Mouse (Mus musculus): Measurements from ENCODE around the gene Syt11. TPM values are rescaled to one million over a fixed set of nuclear protein-coding genes. Genes with fewer than 3 reads are reported as not detected.

Syt11 gene
- polyA plus RNA-seq, 1 experiment from 2014 or later = 200 TPM

Other genes with a start within 250 kb of the Syt11 start
- gene Mex3a, start 242.8 kb downstream of the Syt11 start, polyA plus RNA-seq (2016; fragmentation: Nextera tagmentation; extraction: Ambion mirVana) = 51.0 and 53.2 TPM in 2 replicates
- gene Rab25, start 226.9 kb downstream of the Syt11 start, polyA plus RNA-seq (2016; fragmentation: Nextera tagmentation; extraction: Ambion mirVana) = 0.82 and 1.2 TPM in 2 replicates
- 137 and 138 TPM in 2 replicates for gene Lamtor2, start 222.1 kb downstream of the Syt11 start, polyA plus RNA-seq (2016; fragmentation: Nextera tagmentation; extraction: Ambion mirVana)
- 64.1 and 64.4 TPM in 2 replicates for gene Ubqln4, start 221.4 kb downstream of the Syt11 start, polyA plus RNA-seq (2016; fragmentation: Nextera tagmentation; extraction: Ambion mirVana)
- 118 and 135 TPM in 2 replicates for gene Ssr2, start 199.3 kb downstream of the Syt11 start, polyA plus RNA-seq (2016; fragmentation: Nextera tagmentation; extraction: Ambion mirVana)
- gene Arhgef2, start 169.2 kb downstream of the Syt11 start, polyA plus RNA-seq (2016; fragmentation: Nextera tagmentation; extraction: Ambion mirVana) = 146 and 147 TPM in 2 replicates
- not detected in 2 replicates for gene Rxfp4, start 122.0 kb downstream of the Syt11 start, polyA plus RNA-seq (2016; fragmentation: Nextera tagmentation; extraction: Ambion mirVana)
- 117 and 118 TPM in 2 replicates for gene Khdc4, start 89.4 kb downstream of the Syt11 start, polyA plus RNA-seq (2016; fragmentation: Nextera tagmentation; extraction: Ambion mirVana)
- 38.2 and 40.9 TPM in 2 replicates for gene Rit1, start 58.3 kb downstream of the Syt11 start, polyA plus RNA-seq (2016; fragmentation: Nextera tagmentation; extraction: Ambion mirVana)
- gene Gon4l, start 60.1 kb upstream of the Syt11 start, polyA plus RNA-seq (2016; fragmentation: Nextera tagmentation; extraction: Ambion mirVana) = 20.8 and 21.4 TPM in 2 replicates
- 43.9 and 44.7 TPM in 2 replicates for gene Msto1, start 138.8 kb upstream of the Syt11 start, polyA plus RNA-seq (2016; fragmentation: Nextera tagmentation; extraction: Ambion mirVana)
- 22.1 and 23.6 TPM in 2 replicates for gene Ash1l, start 175.5 kb upstream of the Syt11 start, polyA plus RNA-seq (2016; fragmentation: Nextera tagmentation; extraction: Ambion mirVana)
- gene Dap3, start 176.0 kb upstream of the Syt11 start, polyA plus RNA-seq (2016; fragmentation: Nextera tagmentation; extraction: Ambion mirVana) = 135 and 138 TPM in 2 replicates

Data from forebrain, embryonic 12.5 days (tissue).